Mouse (Mus musculus) kidney, postnatal 0 days (tissue): ENCODE measurements around the gene Fndc4. TPM values are rescaled to one million over a fixed set of nuclear protein-coding genes. Genes with fewer than 3 reads are reported as not detected.

ENCODE experiments used
- ATAC-seq: fragments of 200-750 bp; cut with Nextera tagmentation; replicated peaks from 2 replicates; pipeline ENCODE4 v1.8.0; 2017; ENCODE audit warnings: low read depth, moderate number of reproducible peaks, moderate TSS enrichment, moderate library complexity; ENCODE audit not compliant: low FRiP score
- DNase-seq: peaks from one replicate; pipeline ENCODE4 v3.0.0-alpha.2; 2016; ENCODE audit warnings: low spot score
- H3K27ac ChIP-seq: fragments of 300-500 bp; sonication (generic); 2 replicates; pipeline ENCODE4 v1.5.1; 2014; ENCODE audit warnings: mild to moderate bottlenecking
- H3K27me3 ChIP-seq: fragments of 300-500 bp; sonication (generic); 2 replicates; pipeline ENCODE4 v1.6.1; 2014; ENCODE audit warnings: low read length, mixed read lengths; ENCODE audit not compliant: insufficient read depth
- H3K36me3 ChIP-seq: fragments of 300-500 bp; sonication (generic); 2 replicates; pipeline ENCODE4 v1.6.1; 2014; ENCODE audit warnings: low read length, mixed read lengths; ENCODE audit not compliant: insufficient read depth
- H3K4me1 ChIP-seq: fragments of 300-500 bp; sonication (generic); replicated peaks from 2 replicates; pipeline ENCODE4 v1.6.1; 2014; ENCODE audit warnings: antibody characterized with exemption, low read length, mixed read lengths; ENCODE audit not compliant: insufficient read depth
- H3K4me2 ChIP-seq: fragments of 300-500 bp; sonication (generic); 2 replicates; pipeline ENCODE4 v1.6.1; 2014; ENCODE audit warnings: mild to moderate bottlenecking, low read length, moderate library complexity, mixed read lengths
- H3K4me3 ChIP-seq: fragments of 300-500 bp; sonication (generic); replicated peaks from 2 replicates; pipeline ENCODE4 v1.5.1; 2014; ENCODE audit warnings: low read depth, low read length
- H3K9ac ChIP-seq: fragments of 300-500 bp; sonication (generic); 2 replicates; pipeline ENCODE4 v1.6.1; 2014; ENCODE audit warnings: low read depth, low read length
- H3K9me3 ChIP-seq: fragments of 300-500 bp; sonication (generic); replicated peaks from 2 replicates; pipeline ENCODE4 v1.6.1; 2016; ENCODE audit warnings: low read length, inconsistent platforms, mixed read lengths
- CTCF ChIP-seq: IDR thresholded peaks from 2 replicates; pipeline ENCODE4 v1.5.1; 2016; ENCODE audit warnings: antibody characterized with exemption, low read depth, mild to moderate bottlenecking, moderate library complexity
- WGBS: fragments of 180-500 bp; shearing (Covaris S2); extraction: QIAGEN DNeasy Blood & Tissue Kit; methylation state at CpG from one replicate; pipeline ENCODE4 v1.1.7; 2014; 5-methylcytosine and 5-hydroxymethylcytosine counted together
- polyA plus RNA-seq: library from polyadenylated mRNA; unstranded; fragments of >200 nt; fragmentation: Nextera tagmentation; extraction: Ambion mirVana; gene quantifications from 2 replicates; pipeline ENCODE4 v1.2.1, GENCODE M21; 2015

The Fndc4 gene
- polyA plus RNA-seq, 1 experiment from 2014 or later: 27.8 TPM

DNA sequence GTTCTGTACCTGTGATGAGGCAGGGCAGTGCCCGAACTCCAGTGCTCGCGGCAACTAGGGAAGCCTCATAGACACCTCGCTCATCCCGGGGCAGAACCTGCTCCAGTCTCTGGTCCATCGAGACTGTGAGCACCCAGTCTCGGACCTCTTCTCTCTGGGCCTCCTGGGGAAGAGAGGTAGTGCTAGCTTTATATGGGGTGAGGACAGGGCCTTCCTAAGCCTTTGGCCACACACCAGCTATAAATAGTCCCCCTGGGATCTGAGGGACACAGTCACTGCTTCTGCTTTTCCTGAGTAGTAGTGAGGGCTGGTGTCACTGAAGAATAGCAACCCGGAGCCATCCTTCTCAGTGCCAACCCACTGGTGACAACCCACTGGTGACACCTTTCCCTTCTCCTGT is 42.1 kb downstream of the Fndc4 start:
- no peaks in the 10 kb centered on the region for H3K9me3 ChIP-seq
- H3K27me3 ChIP-seq: no peaks in the 10 kb centered on the region
- no peak for TF ChIP-seq CTCF
- H3K36me3 ChIP-seq: peaks cover 37% of the 10 kb centered on the region
- ATAC-seq (no peak), DNase-seq (no peak)
- WGBS: 96% methylated on average over 8 of the region's 8 CpGs
- H3K4me1 ChIP-seq: 0 out of 2 replicates have a peak, but pooled peaks cover 4% of the 10 kb centered on the region
- H3K4me3 ChIP-seq: no peak overlapping the region
- H3K9ac ChIP-seq: no peak overlapping the region
- no peak overlapping the region for H3K4me2 ChIP-seq
- no peak overlapping the region for H3K27ac ChIP-seq

DNA sequence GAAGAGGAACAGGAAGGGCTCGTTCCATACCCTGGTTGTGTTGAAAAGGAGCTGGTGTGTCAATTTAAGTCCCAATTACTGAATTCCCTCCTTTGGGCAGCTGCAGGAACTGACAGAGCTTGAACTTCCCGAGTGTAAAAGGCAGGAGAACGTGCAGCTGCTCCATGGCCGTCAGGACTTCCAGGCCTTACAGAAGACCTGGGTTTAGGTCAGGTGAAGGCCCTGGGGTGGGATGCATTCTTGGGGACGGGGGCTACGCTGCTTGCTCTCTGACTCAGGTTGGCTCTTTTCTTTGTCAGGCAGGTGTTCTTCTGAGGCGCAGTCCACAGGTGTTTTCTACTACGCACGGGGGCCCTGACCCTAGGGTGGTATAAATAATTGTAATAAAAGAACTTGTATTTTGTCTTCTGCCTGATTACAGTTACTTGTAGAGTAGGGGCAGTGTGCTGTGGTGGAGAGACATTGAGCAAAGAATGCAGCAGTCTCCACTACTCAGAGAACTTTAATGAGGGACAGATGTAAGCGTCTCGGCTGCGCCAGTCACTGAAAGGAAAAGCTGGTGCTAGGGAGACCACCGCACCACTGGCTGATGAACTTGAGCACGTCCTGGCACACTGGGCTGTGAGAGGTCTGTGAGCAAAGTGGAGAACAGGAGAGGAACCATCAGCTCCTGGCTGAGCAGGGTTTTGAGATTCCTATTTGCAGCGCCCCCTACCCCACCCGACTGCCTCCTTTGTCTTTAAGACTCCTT is 42.9 kb downstream of the Fndc4 start:
- Histone ChIP-seq H3K27ac (no peak overlapping the region), H3K4me3 (no peak overlapping the region), H3K36me3 (peaks cover 44% of the 10 kb centered on the region), H3K4me1 (0 out of 2 replicates have a peak, but pooled peaks cover 4% of the 10 kb centered on the region), H3K4me2 (peak overlapping the region; percentile 49; the same call in 1 of the 2 replicates), H3K9me3 (no peaks in the 10 kb centered on the region), H3K27me3 (no peaks in the 10 kb centered on the region), H3K9ac (no peak overlapping the region)
- TF ChIP-seq CTCF: no peak
- no peak for DNase-seq
- WGBS: 74% methylated on average over 16 of the region's 16 CpGs
- ATAC-seq: no peak

DNA sequence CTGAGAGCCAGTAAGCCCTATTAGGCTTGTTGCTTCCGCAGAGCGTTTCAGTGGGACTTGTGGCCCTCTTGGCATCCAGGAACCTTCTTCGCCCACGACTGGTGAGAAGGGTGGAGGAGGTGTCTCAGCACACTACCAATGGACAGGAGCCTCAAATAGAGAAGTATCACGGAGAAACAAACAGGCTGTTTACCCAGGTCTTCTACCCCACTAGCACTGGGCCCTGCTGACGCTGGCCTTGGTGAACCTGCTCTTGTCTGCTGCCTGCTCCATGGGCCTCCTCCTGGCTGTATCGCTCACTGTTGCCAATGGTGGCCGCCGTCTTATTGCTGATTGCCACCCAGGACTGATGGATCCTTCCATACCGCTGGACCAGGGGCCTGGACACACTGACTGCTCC is 43.7 kb downstream of the Fndc4 start:
- Histone ChIP-seq H3K27ac (no peak overlapping the region), H3K27me3 (no peaks in the 10 kb centered on the region), H3K9ac (peak overlapping the region; percentile 25; the same call in 1 of the 2 replicates), H3K4me3 (peak overlapping the region; percentile 20), H3K4me1 (0 out of 2 replicates have a peak, but pooled peaks cover 4% of the 10 kb centered on the region), H3K4me2 (peak overlapping the region; percentile 49), H3K36me3 (peaks cover 52% of the 10 kb centered on the region), H3K9me3 (no peaks in the 10 kb centered on the region)
- ATAC-seq (0 out of 2 replicates have a peak, but pooled peaks have one; percentile 0), DNase-seq (no peak)
- no peak for TF ChIP-seq CTCF
- 53% methylated on average over 10 of the region's 10 CpGs for WGBS

DNA sequence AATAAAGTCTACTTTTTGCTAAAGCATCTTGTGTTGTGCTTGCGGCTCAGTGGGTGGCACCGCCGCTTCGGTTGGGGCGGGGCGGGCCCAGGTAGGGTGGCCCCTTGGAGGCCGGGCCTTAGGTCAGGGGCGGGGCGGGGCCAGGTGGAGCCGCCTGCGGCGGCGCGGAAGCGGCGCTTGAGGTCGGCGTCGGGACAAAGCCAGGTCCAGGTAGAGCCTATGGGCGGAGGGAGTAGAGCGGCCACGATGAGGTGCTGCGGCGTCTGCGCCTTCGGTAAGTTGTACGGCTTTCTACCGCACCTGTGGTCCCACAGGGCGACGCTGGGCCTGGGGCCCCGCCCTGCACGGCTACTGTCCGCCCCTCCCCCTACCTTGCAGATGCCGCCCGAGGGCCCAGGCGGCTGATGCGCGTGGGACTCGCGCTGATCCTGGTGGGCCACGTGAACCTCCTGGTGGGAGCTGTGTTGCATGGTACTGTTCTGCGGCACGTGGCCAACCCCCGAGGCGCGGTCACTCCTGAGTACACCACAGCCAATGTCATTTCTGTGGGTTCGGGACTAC is 44.3 kb downstream of the Fndc4 start, which contains the start of gene Krtcap3:
Gene Krtcap3 (plus strand): TSS at position 151 of the 561 bp plus-strand sequence.
- H3K27me3 ChIP-seq: no peaks in the 10 kb centered on the region
- DNase-seq (peak; percentile 52), ATAC-seq (peak; percentile 89)
- H3K9me3 ChIP-seq: no peaks in the 10 kb centered on the region
- H3K27ac ChIP-seq: no peak within 1 kb of the TSS; the same call in 1 of the 2 replicates
- WGBS: 16% methylated on average over 45 of the region's 47 CpGs
- peaks cover 54% of the 10 kb centered on the region for H3K36me3 ChIP-seq
- TF ChIP-seq CTCF: no peak
- H3K4me3 ChIP-seq: peak within 1 kb of the TSS; percentile 20
- H3K4me2 ChIP-seq: peak within 1 kb of the TSS; percentile 49
- H3K4me1 ChIP-seq: 0 out of 2 replicates have a peak, but pooled peaks cover 4% of the 10 kb centered on the region
- peak within 1 kb of the TSS; percentile 25; the same call in 1 of the 2 replicates for H3K9ac ChIP-seq

GRCm38 (mm10) chr5:31250716-31251115 is 45.2 kb downstream of the Fndc4 start:
- 0 out of 2 replicates have a peak, but pooled peaks cover 4% of the 10 kb centered on the region for H3K4me1 ChIP-seq
- H3K4me3 ChIP-seq: no peak overlapping the region
- DNase-seq (no peak), ATAC-seq (no peak)
- no peak overlapping the region for H3K27ac ChIP-seq
- 38% methylated on average over 4 of the region's 4 CpGs for WGBS
- H3K9ac ChIP-seq: 0 out of 2 replicates have a peak overlapping the region, but pooled peaks have one; percentile 25
- no peaks in the 10 kb centered on the region for H3K27me3 ChIP-seq
- H3K9me3 ChIP-seq: no peaks in the 10 kb centered on the region
- TF ChIP-seq CTCF: no peak
- peaks cover 59% of the 10 kb centered on the region for H3K36me3 ChIP-seq
- no peak overlapping the region for H3K4me2 ChIP-seq

Other genes starting within 250 kb of the Fndc4 start
- gene Atraid, start 247.8 kb downstream of the Fndc4 start, polyA plus RNA-seq: 271 and 290 TPM in 2 replicates
- 13.4 and 15.1 TPM in 2 replicates for gene Slc5a6, start 247.2 kb downstream of the Fndc4 start, polyA plus RNA-seq
- gene Cad, start 241.3 kb downstream of the Fndc4 start, polyA plus RNA-seq: 11.8 and 13.9 TPM in 2 replicates
- gene Dnajc5g, start 189.8 kb downstream of the Fndc4 start, polyA plus RNA-seq: not detected in 2 replicates
- gene Slc30a3, start 187.8 kb downstream of the Fndc4 start, polyA plus RNA-seq: 1.1 TPM in 2 replicates
- not detected in 2 replicates for gene Trim54, start 179.4 kb downstream of the Fndc4 start, polyA plus RNA-seq
- 0.31 TPM in 1 of 2 replicates, not detected in the other for gene Ucn, start 157.3 kb downstream of the Fndc4 start, polyA plus RNA-seq
- 45.3 and 56.0 TPM in 2 replicates for gene Mpv17, start 141.8 kb downstream of the Fndc4 start, polyA plus RNA-seq
- gene Gm29609, start 116.2 kb downstream of the Fndc4 start, polyA plus RNA-seq: 0.53 and 0.73 TPM in 2 replicates
- 42.5 and 47.6 TPM in 2 replicates for gene Gtf3c2, start 115.9 kb downstream of the Fndc4 start, polyA plus RNA-seq
- gene Snx17, start 102.9 kb downstream of the Fndc4 start, polyA plus RNA-seq: 122 and 134 TPM in 2 replicates
- 62.8 and 66.8 TPM in 2 replicates for gene Eif2b4, start 102.7 kb downstream of the Fndc4 start, polyA plus RNA-seq
- 7.2 and 8.9 TPM in 2 replicates for gene Zfp513, start 93.8 kb downstream of the Fndc4 start, polyA plus RNA-seq
- gene Ppm1g, start 75.4 kb downstream of the Fndc4 start, polyA plus RNA-seq: 85.4 and 92.2 TPM in 2 replicates
- gene Nrbp1, start 55.2 kb downstream of the Fndc4 start, polyA plus RNA-seq: 116 and 123 TPM in 2 replicates
- 0.82 and 0.92 TPM in 2 replicates for gene Gm9970, start 54.8 kb downstream of the Fndc4 start, polyA plus RNA-seq
- gene Krtcap3, start 44.4 kb downstream of the Fndc4 start, polyA plus RNA-seq: 28.0 and 31.9 TPM in 2 replicates
- gene Ift172, start 5.0 kb downstream of the Fndc4 start, polyA plus RNA-seq: 17.4 and 20.5 TPM in 2 replicates
- 0.09 TPM in 1 of 2 replicates, not detected in the other for gene Gckr, start 1.4 kb upstream of the Fndc4 start, polyA plus RNA-seq
- 26.5 and 31.3 TPM in 2 replicates for gene Zfp512, start 156.4 kb upstream of the Fndc4 start, polyA plus RNA-seq
- not detected in 2 replicates for gene 4930548H24Rik, start 189.7 kb upstream of the Fndc4 start, polyA plus RNA-seq
- gene Gpn1, start 198.7 kb upstream of the Fndc4 start, polyA plus RNA-seq: 41.2 and 45.5 TPM in 2 replicates
- 18.6 and 21.7 TPM in 2 replicates for gene Slc4a1ap, start 230.9 kb upstream of the Fndc4 start, polyA plus RNA-seq
- 13.6 and 16.6 TPM in 2 replicates for gene Supt7l, start 231.7 kb upstream of the Fndc4 start, polyA plus RNA-seq